Mouse (Mus musculus) G1E (cell line): ENCODE measurements at regions not wholly inside any gene's neighbourhood (a gene's known extent, or its start where the extent isn't known, plus 50 kb on each side); places are given as distances from the start of the nearest gene placed in this dataset.

Experiments
- CTCF ChIP-seq: IDR thresholded peaks from 2 replicates; pipeline ENCODE4 v1.5.1; 2012; ENCODE audit warnings: low read depth, low read length, inconsistent platforms, mixed read lengths
- GATA1 ChIP-seq: IDR thresholded peaks from 2 replicates; pipeline ENCODE4 v1.6.1; 2012; ENCODE audit warnings: borderline replicate concordance, low read length, inconsistent platforms, mixed read lengths
- TAL1 ChIP-seq: conservative IDR thresholded peaks from 2 replicates; pipeline ENCODE4 v1.6.1; 2012; ENCODE audit warnings: low read depth, low read length, inconsistent platforms, mixed read lengths

DNA sequence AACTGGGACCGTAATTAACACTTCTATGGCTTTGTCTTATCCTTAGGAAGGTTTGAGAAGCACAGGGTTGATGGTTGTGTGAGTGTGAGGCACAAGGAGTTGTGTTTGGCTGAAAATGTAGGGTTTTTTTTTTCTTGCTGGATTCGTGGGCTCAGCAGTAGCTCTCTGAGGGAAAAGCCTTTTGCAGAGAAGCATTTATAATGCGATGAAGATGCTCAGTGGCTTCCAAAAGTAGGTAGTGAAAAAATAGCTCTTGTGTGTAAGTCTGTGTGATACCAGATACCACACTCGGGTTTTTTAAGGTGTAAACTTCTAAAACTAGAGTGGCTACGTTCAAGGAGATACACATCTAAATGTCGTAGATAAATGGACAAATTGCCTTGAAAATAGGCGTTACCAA, 149.1 kb upstream of the 4933402D24Rik start:
- TF ChIP-seq GATA1 (no peak), CTCF (no peak), TAL1 (no peak)
